Mouse (Mus musculus) olfactory bulb, adult 2 months (tissue): ENCODE measurements around the gene Surf6.

ENCODE experiments used
- CTCF ChIP-seq: fragments of 200-500 bp; IDR thresholded peaks from 2 replicates; pipeline ENCODE4 v1.5.1; 2012; ENCODE audit warnings: low read depth, mild to moderate bottlenecking, low read length, moderate library complexity; ENCODE audit not compliant: insufficient read depth
- POLR2A ChIP-seq: fragments of 200-500 bp; IDR thresholded peaks from 2 replicates; pipeline ENCODE4 v1.6.1; 2012; ENCODE audit warnings: mild to moderate bottlenecking, low read depth, low read length, moderate library complexity; ENCODE audit not compliant: insufficient read depth

DNA sequence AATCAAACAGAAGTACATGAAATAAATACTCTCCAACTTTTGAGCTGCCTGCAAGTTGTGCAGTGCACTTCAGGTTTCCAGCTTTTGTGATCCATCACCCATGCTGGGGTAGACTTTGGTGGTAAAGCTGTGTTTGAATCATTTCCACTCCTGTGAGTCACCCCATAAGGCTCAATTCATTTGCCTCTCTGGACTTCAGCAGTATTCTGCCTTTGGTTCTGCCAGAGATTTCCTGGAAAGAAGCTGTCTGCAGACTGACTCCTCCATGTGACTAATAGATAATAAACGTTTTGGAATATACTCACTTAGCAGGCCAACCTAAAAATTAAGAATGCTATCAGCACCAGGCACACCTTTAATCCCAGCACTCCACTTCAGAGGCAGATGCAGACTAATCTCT lies 1.9 kb downstream of the Surf6 start:
- TF ChIP-seq POLR2A (no peak), CTCF (no peak)
